Mouse (Mus musculus) liver, embryonic 11.5 days (tissue): ENCODE measurements at regions not wholly inside any gene's neighbourhood (a gene's known extent, or its start where the extent isn't known, plus 50 kb on each side); places are given as distances from the start of the nearest gene placed in this dataset.

Experiments used
- ATAC-seq: fragments of 200-750 bp; cut with Nextera tagmentation; replicated peaks from 2 replicates; pipeline ENCODE4 v1.8.0; 2017; ENCODE audit warnings: moderate number of reproducible peaks, mild to moderate bottlenecking, moderate TSS enrichment, moderate library complexity; ENCODE audit not compliant: low FRiP score
- DNase-seq: peaks from one replicate; pipeline ENCODE4 v3.0.0-alpha.2; 2017; ENCODE audit warnings: low spot score
- H3K27ac ChIP-seq: fragments of 300-500 bp; sonication (generic); 2 replicates; pipeline ENCODE4 v1.5.1; 2014; ENCODE audit warnings: mild to moderate bottlenecking, low read depth, low read length, control low read depth
- H3K27me3 ChIP-seq: fragments of 300-500 bp; sonication (generic); replicated peaks from 2 replicates; pipeline ENCODE4 v1.6.1; 2014; ENCODE audit warnings: low read length, mixed read lengths; ENCODE audit not compliant: control insufficient read depth, insufficient read depth
- H3K36me3 ChIP-seq: fragments of 300-500 bp; sonication (generic); 2 replicates; pipeline ENCODE4 v1.6.1; 2014; ENCODE audit warnings: mild to moderate bottlenecking, low read length, moderate library complexity, mixed read lengths; ENCODE audit not compliant: control insufficient read depth, insufficient read depth
- H3K4me1 ChIP-seq: fragments of 300-500 bp; sonication (generic); replicated peaks from 2 replicates; pipeline ENCODE4 v1.6.1; 2014; ENCODE audit warnings: low read length, mixed read lengths; ENCODE audit not compliant: control insufficient read depth, insufficient read depth
- H3K4me2 ChIP-seq: fragments of 300-500 bp; sonication (generic); 2 replicates; pipeline ENCODE4 v1.6.1; 2014; ENCODE audit warnings: mild to moderate bottlenecking, control low read depth, moderate library complexity
- H3K4me3 ChIP-seq: fragments of 300-500 bp; sonication (generic); 2 replicates; pipeline ENCODE4 v1.5.1; 2014; ENCODE audit warnings: low read depth, low read length, control low read depth
- H3K9ac ChIP-seq: fragments of 300-500 bp; sonication (generic); 2 replicates; pipeline ENCODE4 v1.6.1; 2014; ENCODE audit warnings: low read depth, low read length, control low read depth
- H3K9me3 ChIP-seq: fragments of 300-500 bp; sonication (generic); 2 replicates; pipeline ENCODE4 v1.6.1; 2016; ENCODE audit warnings: low read length, inconsistent platforms, mixed read lengths; ENCODE audit not compliant: control insufficient read depth
- WGBS: fragments of 180-500 bp; shearing (Covaris S2); extraction: QIAGEN DNeasy Blood & Tissue Kit; methylation state at CpG from one replicate; pipeline ENCODE4 v1.1.7; 2014; 5-methylcytosine and 5-hydroxymethylcytosine counted together

GRCm38 (mm10) chr11:114564949-114565348 is 103.4 kb upstream of the Rpl38 start:
- no peak for ATAC-seq
- Histone ChIP-seq H3K27ac (no peak overlapping the region), H3K27me3 (peaks cover 35% of the 10 kb centered on the region), H3K4me3 (no peak overlapping the region), H3K4me2 (no peak overlapping the region), H3K9ac (no peak overlapping the region), H3K9me3 (0 out of 2 replicates have a peak, but pooled peaks cover 3% of the 10 kb centered on the region), H3K4me1 (0 out of 2 replicates have a peak, but pooled peaks cover 2% of the 10 kb centered on the region), H3K36me3 (no peaks in the 10 kb centered on the region)
- no peak for DNase-seq
- WGBS: 86% methylated on average over 2 of the region's 2 CpGs

DNA sequence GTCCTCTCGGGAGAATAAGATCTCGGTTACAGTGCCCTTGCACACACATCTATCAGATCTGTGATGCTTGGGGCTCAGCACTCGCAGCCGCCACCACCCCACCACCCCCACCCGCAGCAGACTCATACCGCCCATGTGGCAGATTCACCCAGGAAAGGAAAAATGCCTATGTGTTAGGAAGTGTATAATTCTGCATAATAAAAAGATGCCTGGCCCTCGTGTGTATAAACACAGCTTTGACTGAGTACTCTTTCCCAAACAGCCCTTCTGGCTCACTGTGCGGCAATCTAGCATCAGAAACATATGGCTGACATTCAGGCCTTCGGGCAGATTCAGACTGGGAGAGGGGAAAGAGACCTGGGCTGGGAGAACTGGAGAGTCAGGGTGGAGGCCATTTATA is 105.2 kb upstream of the Rpl38 start:
- WGBS: 84% methylated on average over 9 of the region's 9 CpGs
- no peak for ATAC-seq
- H3K27me3 ChIP-seq: peaks cover 28% of the 10 kb centered on the region

GRCm38 (mm10) chr11:114554576-114554975 is 113.7 kb upstream of the Rpl38 start:
- peak overlapping the region; percentile 66 for H3K27ac ChIP-seq
- no peak overlapping the region for H3K4me3 ChIP-seq
- ATAC-seq (no peak), DNase-seq (no peak)
- H3K9ac ChIP-seq: no peak overlapping the region
- no peaks in the 10 kb centered on the region for H3K36me3 ChIP-seq
- H3K4me2 ChIP-seq: peak overlapping the region; percentile 35
- peaks cover 3% of the 10 kb centered on the region for H3K4me1 ChIP-seq
- no peaks in the 10 kb centered on the region for H3K27me3 ChIP-seq
- H3K9me3 ChIP-seq: no peaks in the 10 kb centered on the region
- WGBS: 34% methylated on average over 5 of the region's 5 CpGs

More for the DNA sequence above, 105.2 kb upstream of the Rpl38 start:
- H3K36me3 ChIP-seq: no peaks in the 10 kb centered on the region
- H3K27ac ChIP-seq: no peak overlapping the region
- H3K9ac ChIP-seq: no peak overlapping the region
- H3K4me1 ChIP-seq: no peaks in the 10 kb centered on the region; the same call in 1 of the 2 replicates
- no peak overlapping the region for H3K4me2 ChIP-seq
- 0 out of 2 replicates have a peak, but pooled peaks cover 3% of the 10 kb centered on the region for H3K9me3 ChIP-seq
- no peak for DNase-seq
- H3K4me3 ChIP-seq: no peak overlapping the region

DNA sequence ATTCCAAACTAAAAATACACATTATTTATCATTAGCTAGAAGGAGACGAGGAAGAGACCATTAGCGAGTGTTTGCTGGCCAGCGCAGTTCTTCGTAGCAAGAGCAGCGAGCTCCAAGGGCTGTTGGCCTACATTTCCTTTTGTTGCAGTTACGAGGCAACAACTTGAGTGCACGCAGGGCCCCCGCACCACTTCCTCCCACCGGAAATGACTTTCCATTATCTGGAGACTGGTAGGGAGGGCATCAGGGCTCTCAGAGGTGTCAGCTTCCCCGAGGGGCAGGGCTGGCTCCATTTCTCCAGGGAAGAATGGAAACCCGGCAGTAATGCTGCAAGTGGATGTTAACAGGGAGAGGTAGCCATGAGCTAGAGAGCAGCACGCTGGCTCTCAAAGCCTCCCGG is 114.3 kb upstream of the Rpl38 start:
- WGBS: 22% methylated on average over 13 of the region's 13 CpGs
- no peaks in the 10 kb centered on the region for H3K9me3 ChIP-seq
- H3K9ac ChIP-seq: no peak overlapping the region
- peak overlapping the region; percentile 66 for H3K27ac ChIP-seq
- H3K4me1 ChIP-seq: peaks cover 3% of the 10 kb centered on the region
- H3K27me3 ChIP-seq: no peaks in the 10 kb centered on the region
- peak overlapping the region; percentile 35 for H3K4me2 ChIP-seq
- no peaks in the 10 kb centered on the region for H3K36me3 ChIP-seq
- no peak overlapping the region for H3K4me3 ChIP-seq
- DNase-seq (no peak), ATAC-seq (peak; percentile 56; the same call in 1 of the 2 replicates)

GRCm38 (mm10) chr11:114552176-114552575 is 116.1 kb upstream of the Rpl38 start:
- H3K9me3 ChIP-seq: no peaks in the 10 kb centered on the region
- DNase-seq (no peak), ATAC-seq (no peak)
- H3K4me3 ChIP-seq: no peak overlapping the region
- no peak overlapping the region for H3K4me2 ChIP-seq
- H3K27me3 ChIP-seq: no peaks in the 10 kb centered on the region
- no peaks in the 10 kb centered on the region for H3K36me3 ChIP-seq
- H3K27ac ChIP-seq: no peak overlapping the region
- H3K9ac ChIP-seq: no peak overlapping the region
- H3K4me1 ChIP-seq: peaks cover 3% of the 10 kb centered on the region; the same call in 1 of the 2 replicates
- 86% methylated on average over 7 of the region's 7 CpGs for WGBS

DNA sequence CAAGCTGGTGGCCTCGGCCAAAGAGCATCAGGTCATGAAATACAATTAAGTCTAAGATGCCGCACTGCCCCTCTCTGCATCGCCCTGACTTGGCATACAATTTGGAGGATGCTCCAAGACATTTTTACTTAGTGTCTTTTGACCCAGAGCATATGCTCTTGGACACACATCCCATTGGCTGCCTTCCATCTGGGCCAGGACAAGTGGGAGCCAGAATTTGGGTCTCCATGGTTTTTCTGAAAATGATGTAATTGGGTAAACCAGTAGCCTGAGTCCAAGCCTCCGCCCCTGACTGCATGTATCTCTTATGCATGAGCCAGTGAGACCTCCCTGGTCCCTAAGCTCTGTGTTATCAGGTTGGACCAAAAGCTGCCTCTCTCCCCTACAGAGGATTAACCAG is 117.1 kb upstream of the Rpl38 start:
- Histone ChIP-seq H3K36me3 (no peaks in the 10 kb centered on the region), H3K9me3 (no peaks in the 10 kb centered on the region), H3K9ac (no peak overlapping the region), H3K4me3 (no peak overlapping the region), H3K4me2 (no peak overlapping the region), H3K27ac (no peak overlapping the region), H3K27me3 (no peaks in the 10 kb centered on the region), H3K4me1 (peaks cover 3% of the 10 kb centered on the region; the same call in 1 of the 2 replicates)
- ATAC-seq (no peak), DNase-seq (no peak)
- WGBS: 82% methylated on average over 4 of the region's 4 CpGs

GRCm38 (mm10) chr11:114548658-114549057 is 119.7 kb upstream of the Rpl38 start:
- Histone ChIP-seq H3K27me3 (no peaks in the 10 kb centered on the region), H3K27ac (no peak overlapping the region), H3K9ac (no peak overlapping the region), H3K36me3 (no peaks in the 10 kb centered on the region), H3K4me2 (no peak overlapping the region), H3K4me1 (no peaks in the 10 kb centered on the region), H3K4me3 (no peak overlapping the region), H3K9me3 (no peaks in the 10 kb centered on the region)
- no peak for DNase-seq
- WGBS: 74% methylated on average over 5 of the region's 5 CpGs
- no peak for ATAC-seq

- 74% methylated on average over 3 of the region's 3 CpGs for WGBS
- Histone ChIP-seq H3K4me1 (no peaks in the 10 kb centered on the region), H3K4me2 (no peak overlapping the region), H3K9me3 (no peaks in the 10 kb centered on the region), H3K36me3 (no peaks in the 10 kb centered on the region), H3K27ac (no peak overlapping the region), H3K27me3 (no peaks in the 10 kb centered on the region), H3K4me3 (no peak overlapping the region), H3K9ac (no peak overlapping the region)
- no peak for DNase-seq
- ATAC-seq: no peak
These were observed 124.1 kb upstream of the Rpl38 start for GRCm38 (mm10) chr11:114544212-114544611.

- Histone ChIP-seq H3K4me3 (no peak overlapping the region), H3K9ac (no peak overlapping the region), H3K4me2 (no peak overlapping the region), H3K9me3 (no peaks in the 10 kb centered on the region), H3K4me1 (no peaks in the 10 kb centered on the region), H3K27ac (no peak overlapping the region), H3K36me3 (no peaks in the 10 kb centered on the region), H3K27me3 (peaks cover 3% of the 10 kb centered on the region; the same call in 1 of the 2 replicates)
- ATAC-seq (no peak), DNase-seq (no peak)
- WGBS: 57% methylated on average over 8 of the region's 8 CpGs
These were observed 126.2 kb upstream of the Rpl38 start for GRCm38 (mm10) chr11:114542167-114542566.
